Mouse (Mus musculus) heart, embryonic 12.5 days (tissue): ENCODE results near the gene Terf2. TPM values are rescaled to one million over a fixed set of nuclear protein-coding genes. Genes with fewer than 3 reads are reported as not detected.

ENCODE experiments used
- ATAC-seq: fragments of 200-750 bp; cut with Nextera tagmentation; 2 replicates; pipeline ENCODE4 v1.8.0; 2017; ENCODE audit warnings: moderate TSS enrichment, moderate library complexity; ENCODE audit not compliant: insufficient number of reproducible peaks, low FRiP score
- H3K27ac ChIP-seq: fragments of 300-500 bp; sonication (generic); 2 replicates; pipeline ENCODE4 v1.5.1; 2016; ENCODE audit warnings: mild to moderate bottlenecking, moderate library complexity; ENCODE audit not compliant: poor library complexity, severe bottlenecking
- H3K27me3 ChIP-seq: fragments of 300-500 bp; sonication (generic); replicated peaks from 2 replicates; pipeline ENCODE4 v1.6.1; 2016; ENCODE audit warnings: mild to moderate bottlenecking, moderate library complexity
- H3K36me3 ChIP-seq: fragments of 300-500 bp; sonication (generic); 2 replicates; pipeline ENCODE4 v1.6.1; 2016; ENCODE audit warnings: mild to moderate bottlenecking, moderate library complexity
- H3K4me1 ChIP-seq: fragments of 300-500 bp; sonication (generic); replicated peaks from 2 replicates; pipeline ENCODE4 v1.6.1; 2016; ENCODE audit warnings: mild to moderate bottlenecking
- H3K4me2 ChIP-seq: fragments of 300-500 bp; sonication (generic); 2 replicates; pipeline ENCODE4 v1.6.1; 2016; ENCODE audit warnings: mild to moderate bottlenecking, moderate library complexity
- H3K4me3 ChIP-seq: fragments of 300-500 bp; sonication (generic); 2 replicates; pipeline ENCODE4 v1.5.1; 2016; ENCODE audit warnings: mild to moderate bottlenecking
- H3K9ac ChIP-seq: fragments of 300-500 bp; sonication (generic); 2 replicates; pipeline ENCODE4 v1.6.1; 2016; ENCODE audit warnings: mild to moderate bottlenecking, moderate library complexity
- H3K9me3 ChIP-seq: fragments of 300-500 bp; sonication (generic); replicated peaks from 2 replicates; pipeline ENCODE4 v1.6.1; 2016; ENCODE audit warnings: mild to moderate bottlenecking, moderate library complexity
- WGBS: fragments of 180-500 bp; shearing (Covaris S2); methylation state at CpG from one replicate; pipeline ENCODE4 v1.1.7; 2016; 5-methylcytosine and 5-hydroxymethylcytosine counted together
- polyA plus RNA-seq: library from polyadenylated mRNA; unstranded; fragments of >200 nt; fragmentation: Nextera tagmentation; extraction: Ambion mirVana; gene quantifications from 2 replicates; pipeline ENCODE4 v1.2.1, GENCODE M21; 2016

The Terf2 gene
- 12.0 and 12.7 TPM in 2 replicates for polyA plus RNA-seq

DNA sequence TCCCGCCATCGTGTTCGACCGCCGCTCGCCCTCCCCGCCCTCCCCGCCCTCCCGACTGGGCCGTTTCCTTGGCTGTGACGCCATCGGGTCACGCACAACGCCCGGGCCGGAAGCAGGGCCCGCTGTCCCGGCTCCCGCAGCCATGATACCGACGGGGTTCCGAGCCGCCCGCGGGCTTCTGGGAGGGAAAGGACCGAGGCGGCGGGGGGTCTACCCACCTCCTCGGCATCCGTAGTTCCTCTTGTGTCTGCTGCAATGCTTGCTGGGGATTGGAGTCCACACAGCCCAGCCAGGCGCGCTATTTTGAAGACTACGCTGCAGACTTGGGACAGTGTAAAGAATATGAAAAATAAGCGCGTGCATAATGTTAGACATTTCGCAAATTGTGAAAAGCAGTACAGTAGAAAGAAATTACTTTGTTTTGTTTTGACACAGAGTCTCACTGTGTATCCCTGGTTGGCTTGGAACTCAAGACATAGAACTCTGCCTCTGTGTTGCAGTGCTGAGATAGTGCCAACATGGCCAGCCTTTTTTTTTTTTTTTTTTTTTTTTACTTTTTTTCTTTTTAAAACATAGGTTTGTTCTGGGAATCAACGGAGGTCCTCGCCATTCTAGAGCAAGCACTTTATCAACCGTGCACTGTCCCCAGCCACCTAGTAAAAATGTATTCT lies at the start of gene Terf2:
TSS of gene Terf2 (minus strand) at position 182 of the 671 bp plus-strand sequence.
- Histone ChIP-seq H3K27ac (peak within 1 kb of the TSS; percentile 88), H3K36me3 (peaks cover 27% of the 10 kb centered on the region), H3K4me3 (peak within 1 kb of the TSS; percentile 84), H3K4me1 (peaks cover 24% of the 10 kb centered on the region), H3K9ac (peak within 1 kb of the TSS; percentile 91), H3K4me2 (peak within 1 kb of the TSS; percentile 71), H3K9me3 (no peaks in the 10 kb centered on the region), H3K27me3 (no peaks in the 10 kb centered on the region)
- WGBS, result 3% methylated on average over 39 of the region's 39 CpGs
- peak; percentile 93 for ATAC-seq

GRCm38 (mm10) chr8:107143501-107143900 lies 47.2 kb upstream of the Terf2 start:
- H3K4me3 ChIP-seq, result no peak overlapping the region
- WGBS, result 61% methylated on average over 4 of the region's 4 CpGs

GRCm38 (mm10) chr8:107142539-107142938 lies 46.2 kb upstream of the Terf2 start:
- H3K4me1 ChIP-seq, result peaks cover 15% of the 10 kb centered on the region
- H3K9ac ChIP-seq, result no peak overlapping the region
- 87% methylated on average over 4 of the region's 4 CpGs for WGBS
- no peak overlapping the region for H3K4me3 ChIP-seq
- H3K27ac ChIP-seq, result no peak overlapping the region
- no peaks in the 10 kb centered on the region for H3K27me3 ChIP-seq
- ATAC-seq, result no peak
- no peaks in the 10 kb centered on the region for H3K36me3 ChIP-seq
- H3K4me2 ChIP-seq, result no peak overlapping the region
- H3K9me3 ChIP-seq, result no peaks in the 10 kb centered on the region

More at GRCm38 (mm10) chr8:107143501-107143900, 47.2 kb upstream of the Terf2 start:
- no peaks in the 10 kb centered on the region for H3K9me3 ChIP-seq
- no peak for ATAC-seq
- H3K4me1 ChIP-seq, result peaks cover 15% of the 10 kb centered on the region
- H3K27ac ChIP-seq, result no peak overlapping the region
- no peak overlapping the region for H3K9ac ChIP-seq
- H3K36me3 ChIP-seq, result no peaks in the 10 kb centered on the region
- no peak overlapping the region for H3K4me2 ChIP-seq
- no peaks in the 10 kb centered on the region for H3K27me3 ChIP-seq

- 48% methylated on average over 13 of the region's 13 CpGs for WGBS
- peak; percentile 79; the same call in 1 of the 2 replicates for ATAC-seq
- Histone ChIP-seq H3K36me3 (no peaks in the 10 kb centered on the region), H3K9ac (no peak overlapping the region), H3K27ac (peak overlapping the region; percentile 65), H3K27me3 (no peaks in the 10 kb centered on the region), H3K4me3 (no peak overlapping the region), H3K9me3 (no peaks in the 10 kb centered on the region), H3K4me1 (peaks cover 22% of the 10 kb centered on the region), H3K4me2 (peak overlapping the region; percentile 19; the same call in 1 of the 2 replicates)
Observed at GRCm38 (mm10) chr8:107139704-107140470, 43.5 kb upstream of the Terf2 start.

- peaks cover 29% of the 10 kb centered on the region for H3K4me1 ChIP-seq
- H3K27me3 ChIP-seq, result no peaks in the 10 kb centered on the region
- no peak overlapping the region for H3K4me2 ChIP-seq
- H3K9ac ChIP-seq, result no peak overlapping the region
- ATAC-seq, result no peak
- WGBS, result 92% methylated on average over 5 of the region's 5 CpGs
- no peaks in the 10 kb centered on the region for H3K9me3 ChIP-seq
- H3K27ac ChIP-seq, result no peak overlapping the region
- no peaks in the 10 kb centered on the region for H3K36me3 ChIP-seq
- H3K4me3 ChIP-seq, result no peak overlapping the region
Observed at GRCm38 (mm10) chr8:107138338-107138737, 42.0 kb upstream of the Terf2 start.

DNA sequence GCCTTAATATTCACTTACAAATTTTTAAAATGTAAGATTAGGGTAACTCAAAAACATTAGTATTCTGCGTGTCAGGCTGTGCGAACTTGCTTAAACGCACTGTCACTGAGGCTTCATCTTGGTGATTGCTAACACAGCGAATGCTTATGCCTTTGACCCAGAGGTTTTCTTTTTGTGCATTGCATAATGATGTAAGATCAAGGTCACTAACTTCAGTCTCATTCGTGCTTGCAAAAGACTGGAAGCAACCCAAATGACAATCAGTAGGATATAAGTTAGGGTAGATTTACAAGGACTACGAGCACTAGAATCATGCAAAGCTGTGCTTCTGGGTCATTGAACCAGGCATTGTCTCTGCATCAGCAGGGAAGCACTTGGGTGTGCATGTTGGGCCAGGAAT lies 41.2 kb upstream of the Terf2 start:
- ATAC-seq, result no peak
- no peaks in the 10 kb centered on the region for H3K27me3 ChIP-seq
- H3K27ac ChIP-seq, result no peak overlapping the region
- peaks cover 29% of the 10 kb centered on the region for H3K4me1 ChIP-seq
- H3K9me3 ChIP-seq, result no peaks in the 10 kb centered on the region
- H3K9ac ChIP-seq, result no peak overlapping the region
- WGBS, result 89% methylated on average over 6 of the region's 6 CpGs
- no peaks in the 10 kb centered on the region for H3K36me3 ChIP-seq
- H3K4me2 ChIP-seq, result no peak overlapping the region
- H3K4me3 ChIP-seq, result no peak overlapping the region

DNA sequence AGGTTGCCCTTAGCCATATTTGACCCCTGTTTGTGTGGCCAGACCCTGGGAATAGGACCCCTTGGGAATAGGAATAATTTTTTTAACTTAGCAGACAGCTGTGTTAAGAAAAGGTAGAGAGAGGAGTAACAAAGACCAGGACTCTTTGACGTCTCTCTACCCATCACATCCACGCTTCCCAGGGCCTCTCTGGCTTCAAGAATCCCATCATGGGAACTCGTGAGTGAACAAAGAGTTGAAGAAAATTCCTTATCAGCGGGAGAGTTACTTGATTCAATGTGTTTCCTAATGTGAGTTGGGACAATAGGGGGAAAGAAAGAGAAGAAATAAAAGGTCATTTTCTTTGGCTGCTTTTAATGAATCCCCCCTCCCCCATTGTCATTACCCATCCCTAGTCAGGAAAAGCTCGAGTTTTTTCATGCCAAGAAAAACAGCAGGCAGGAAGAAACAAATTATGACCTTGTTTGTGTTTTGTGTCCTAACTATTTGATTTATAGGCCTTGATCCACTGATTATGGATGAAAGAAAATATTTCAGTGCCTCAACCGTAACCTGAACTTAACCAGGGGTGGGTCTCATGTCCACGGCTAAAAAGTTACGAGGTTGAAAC lies 39.8 kb upstream of the Terf2 start:
- no peak overlapping the region for H3K4me2 ChIP-seq
- WGBS, result 49% methylated on average over 8 of the region's 8 CpGs
- peak overlapping the region; percentile 6 for H3K27ac ChIP-seq
- H3K9me3 ChIP-seq, result no peaks in the 10 kb centered on the region
- no peaks in the 10 kb centered on the region for H3K27me3 ChIP-seq
- no peak for ATAC-seq
- H3K4me1 ChIP-seq, result peaks cover 29% of the 10 kb centered on the region
- no peak overlapping the region for H3K4me3 ChIP-seq
- H3K9ac ChIP-seq, result no peak overlapping the region
- no peaks in the 10 kb centered on the region for H3K36me3 ChIP-seq

- Histone ChIP-seq H3K36me3 (no peaks in the 10 kb centered on the region), H3K4me3 (no peak overlapping the region), H3K27me3 (no peaks in the 10 kb centered on the region), H3K27ac (peak overlapping the region; percentile 56), H3K4me2 (no peak overlapping the region), H3K9me3 (no peaks in the 10 kb centered on the region), H3K4me1 (peaks cover 30% of the 10 kb centered on the region), H3K9ac (no peak overlapping the region)
- 44% methylated on average over 6 of the region's 6 CpGs for WGBS
- no peak for ATAC-seq
Observed at GRCm38 (mm10) chr8:107133881-107134280, 37.5 kb upstream of the Terf2 start.

GRCm38 (mm10) chr8:107132581-107133491 lies 36.5 kb upstream of the Terf2 start:
- H3K27me3 ChIP-seq, result no peaks in the 10 kb centered on the region
- no peaks in the 10 kb centered on the region for H3K9me3 ChIP-seq
- no peak overlapping the region for H3K9ac ChIP-seq
- no peak overlapping the region for H3K27ac ChIP-seq
- H3K4me2 ChIP-seq, result no peak overlapping the region
- H3K4me3 ChIP-seq, result no peak overlapping the region
- ATAC-seq, result no peak
- H3K4me1 ChIP-seq, result peaks cover 33% of the 10 kb centered on the region
- 75% methylated on average over 24 of the region's 24 CpGs for whole genome bisulfite sequencing
- H3K36me3 ChIP-seq, result no peaks in the 10 kb centered on the region

DNA sequence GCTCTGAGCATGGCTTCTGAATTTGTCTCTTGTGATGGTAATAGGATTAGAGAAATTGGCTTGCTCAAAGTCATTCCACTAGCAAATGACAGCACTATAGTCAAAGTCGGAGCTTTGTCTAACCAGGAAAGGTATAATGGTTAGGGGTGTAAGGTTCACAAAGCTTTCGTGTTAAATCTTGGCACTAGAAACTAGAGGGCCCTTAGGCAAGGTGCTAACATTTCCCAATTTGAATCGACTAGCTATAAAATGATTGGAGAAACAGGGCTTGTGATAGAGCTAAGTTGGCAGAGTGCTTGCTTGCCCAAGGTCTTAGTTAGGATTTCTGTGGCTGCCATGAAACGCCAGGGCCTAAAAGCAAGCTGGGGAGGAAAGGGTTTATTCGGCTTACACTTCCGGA lies 33.7 kb upstream of the Terf2 start:
- Histone ChIP-seq H3K27ac (peak overlapping the region; percentile 79), H3K4me1 (peaks cover 26% of the 10 kb centered on the region), H3K9ac (no peak overlapping the region), H3K4me3 (no peak overlapping the region), H3K9me3 (no peaks in the 10 kb centered on the region), H3K4me2 (no peak overlapping the region), H3K36me3 (no peaks in the 10 kb centered on the region), H3K27me3 (no peaks in the 10 kb centered on the region)
- 83% methylated on average over 6 of the region's 6 CpGs for WGBS
- ATAC-seq, result no peak
